Mouse (Mus musculus) embryonic fibroblast, embryonic 13.5 days (primary cell): ENCODE results near the gene Atxn7l1.
A peak's percentile ranks its signal among the peaks of the same experiment; 100 is the strongest.

Experiments used
- CTCF ChIP-seq: IDR thresholded peaks from 2 replicates; pipeline ENCODE4 v1.5.1; 2011; ENCODE audit warnings: mild to moderate bottlenecking, control low read depth, low read length, moderate library complexity, borderline replicate concordance; ENCODE audit not compliant: insufficient read depth
- POLR2A ChIP-seq: IDR thresholded peaks from 2 replicates; pipeline ENCODE4 v1.6.1; 2011; ENCODE audit warnings: low read depth, mild to moderate bottlenecking, control low read depth, low read length, moderate library complexity

DNA sequence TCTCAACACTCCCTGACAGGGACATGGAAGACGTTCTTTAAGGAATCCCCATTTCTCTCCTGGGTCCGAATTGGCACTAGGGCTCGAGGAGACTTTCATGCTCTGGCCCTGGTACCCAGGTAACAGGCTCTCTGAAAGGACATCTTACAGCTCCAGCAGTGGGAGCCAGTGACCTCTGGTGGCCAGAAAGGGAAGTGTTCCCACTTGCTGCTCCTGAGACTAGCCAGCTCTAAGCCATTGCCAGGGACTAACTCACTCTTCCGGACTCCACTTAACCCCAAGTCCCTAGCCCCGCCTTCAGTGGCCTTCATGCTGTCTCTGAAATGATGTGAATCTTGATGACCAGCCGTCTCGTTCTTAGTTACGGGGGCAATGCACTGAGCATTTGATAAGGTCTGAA is 186.4 kb downstream of the Atxn7l1 start:
- TF ChIP-seq CTCF (peak; percentile 91), POLR2A (no peak)
